Mouse (Mus musculus): ENCODE data around the gene Tmem145.

DNA sequence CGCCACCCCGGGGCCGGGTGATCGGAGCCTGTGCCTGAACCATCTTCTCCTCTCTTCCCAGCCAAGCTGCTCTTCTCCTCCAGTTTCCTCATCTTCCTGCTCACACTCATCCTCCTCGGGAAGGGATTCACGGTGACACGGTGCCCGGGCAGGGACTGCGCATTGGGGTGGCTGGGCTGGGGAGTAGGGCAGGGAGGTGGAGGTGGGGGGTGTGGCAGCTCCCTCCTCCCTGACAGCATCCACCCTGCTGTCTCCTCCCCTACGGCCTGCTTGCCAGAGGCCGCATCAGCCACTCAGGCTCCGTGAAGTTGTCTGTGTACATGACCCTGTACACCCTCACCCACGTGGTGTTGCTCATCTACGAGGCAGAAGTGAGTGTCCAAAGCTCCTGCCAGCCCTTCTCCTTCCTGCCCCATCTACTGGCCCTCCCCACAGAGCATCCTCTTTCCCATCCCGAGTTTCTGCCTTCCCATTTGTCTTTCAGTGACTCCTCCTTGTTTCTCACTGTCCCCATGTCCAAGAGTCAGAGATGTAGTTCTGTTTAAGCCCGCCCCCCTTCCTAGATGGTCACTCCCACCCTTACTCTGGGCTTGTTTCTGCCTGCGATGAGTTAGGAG lies 2.9 kb downstream of the Tmem145 start:
- TF ChIP-seq CTCF (IDR thresholded peaks at IDR 0.05; ENCODE audit: extremely low read depth, insufficient read depth, low read length), result no peak
- TF ChIP-seq POLR2A (IDR thresholded peaks at IDR 0.05; ENCODE audit: extremely low read depth, insufficient read depth, low read length), result no peak
